Mouse (Mus musculus): ENCODE measurements at regions not wholly inside any gene's neighbourhood (a gene's known extent, or its start where the extent isn't known, plus 50 kb on each side); places are given as distances from the start of the nearest gene placed in this dataset.

- Histone ChIP-seq H3K9ac (replicated peaks) (no peak overlapping the region), H3K36me3 (replicated peaks; ENCODE audit: insufficient read depth, low read length) (no peaks in the 10 kb centered on the region), H3K4me2 (ENCODE audit: low read depth, low read length) (no peak overlapping the region), H3K4me3 (ENCODE audit: low read depth, low read length) (no peak overlapping the region), H3K9me3 (ENCODE audit: low read length) (no peaks in the 10 kb centered on the region), H3K4me1 (ENCODE audit: insufficient read depth) (0 out of 2 replicates have a peak, but pooled peaks cover 3% of the 10 kb centered on the region), H3K27me3 (ENCODE audit: insufficient read depth, low read length) (no peaks in the 10 kb centered on the region), H3K27ac (ENCODE audit: low read depth) (no peak overlapping the region)
- TF ChIP-seq CTCF (IDR thresholded peaks at IDR 0.05; ENCODE audit: low read depth), result no peak
- no peak for TF ChIP-seq EP300 (IDR thresholded peaks at IDR 0.05; ENCODE audit: low read depth)
- DNase-seq, result no peak
- ATAC-seq, result no peak
- 75% methylated on average over 11 of the region's 11 CpGs for WGBS (ENCODE audit: insufficient replicate concordance)
Observed at GRCm38 (mm10) chr8:31012068-31012467, 2416.4 kb upstream of the 5930422O12Rik start.

- Histone ChIP-seq H3K4me3 (ENCODE audit: low read depth, low read length) (peak overlapping the region; percentile 28), H3K27me3 (ENCODE audit: insufficient read depth, low read length) (no peaks in the 10 kb centered on the region), H3K9ac (replicated peaks) (no peak overlapping the region), H3K4me1 (ENCODE audit: insufficient read depth) (no peaks in the 10 kb centered on the region; the same call in 1 of the 2 replicates), H3K36me3 (replicated peaks; ENCODE audit: insufficient read depth, low read length) (no peaks in the 10 kb centered on the region), H3K4me2 (ENCODE audit: low read depth, low read length) (peak overlapping the region; percentile 68), H3K27ac (ENCODE audit: low read depth) (no peak overlapping the region), H3K9me3 (ENCODE audit: low read length) (no peaks in the 10 kb centered on the region)
- peak; percentile 78 for ATAC-seq
- peak; percentile 71 for DNase-seq
- WGBS (ENCODE audit: insufficient replicate concordance), result 4% methylated on average over 22 of the region's 24 CpGs
- TF ChIP-seq CTCF (IDR thresholded peaks at IDR 0.05; ENCODE audit: low read depth) (peak; percentile 79), EP300 (IDR thresholded peaks at IDR 0.05; ENCODE audit: low read depth) (no peak)
Observed at GRCm38 (mm10) chr8:31031721-31032591, 2396.6 kb upstream of the 5930422O12Rik start.

- peak overlapping the region; percentile 18; the same call in 1 of the 2 replicates for H3K4me3 ChIP-seq (ENCODE audit: low read depth, low read length)
- ATAC-seq, result no peak; the same call in 1 of the 2 replicates
- peak overlapping the region; percentile 59 for H3K4me2 ChIP-seq (ENCODE audit: low read depth, low read length)
- H3K4me1 ChIP-seq (ENCODE audit: insufficient read depth), result no peaks in the 10 kb centered on the region; the same call in 1 of the 2 replicates
- no peaks in the 10 kb centered on the region for H3K9me3 ChIP-seq (ENCODE audit: low read length)
- H3K27me3 ChIP-seq (ENCODE audit: insufficient read depth, low read length), result no peaks in the 10 kb centered on the region
- DNase-seq, result peak; percentile 87
- H3K27ac ChIP-seq (ENCODE audit: low read depth), result no peak overlapping the region
- H3K9ac ChIP-seq (replicated peaks), result no peak overlapping the region
- whole genome bisulfite sequencing (ENCODE audit: insufficient replicate concordance), result 4% methylated on average over 13 of the region's 13 CpGs
- no peaks in the 10 kb centered on the region for H3K36me3 ChIP-seq (replicated peaks; ENCODE audit: insufficient read depth, low read length)
- TF ChIP-seq CTCF (IDR thresholded peaks at IDR 0.05; ENCODE audit: low read depth) (peak; percentile 95), EP300 (IDR thresholded peaks at IDR 0.05; ENCODE audit: low read depth) (no peak)
Observed at GRCm38 (mm10) chr8:31033281-31033680, 2395.2 kb upstream of the 5930422O12Rik start.

- Histone ChIP-seq H3K4me3 (ENCODE audit: low read depth, low read length) (no peak overlapping the region), H3K9me3 (ENCODE audit: low read length) (no peaks in the 10 kb centered on the region), H3K4me2 (ENCODE audit: low read depth, low read length) (no peak overlapping the region), H3K9ac (replicated peaks) (no peak overlapping the region), H3K36me3 (replicated peaks; ENCODE audit: insufficient read depth, low read length) (no peaks in the 10 kb centered on the region), H3K27ac (ENCODE audit: low read depth) (no peak overlapping the region), H3K27me3 (ENCODE audit: insufficient read depth, low read length) (no peaks in the 10 kb centered on the region), H3K4me1 (ENCODE audit: insufficient read depth) (no peaks in the 10 kb centered on the region; the same call in 1 of the 2 replicates)
- WGBS (ENCODE audit: insufficient replicate concordance), result 39% methylated on average over 2 of the region's 2 CpGs
- peak; percentile 96 for ATAC-seq
- no peak for TF ChIP-seq CTCF (IDR thresholded peaks at IDR 0.05; ENCODE audit: low read depth)
- TF ChIP-seq EP300 (IDR thresholded peaks at IDR 0.05; ENCODE audit: low read depth), result no peak
- peak; percentile 41 for DNase-seq
Observed at GRCm38 (mm10) chr8:31036892-31037291, 2391.6 kb upstream of the 5930422O12Rik start.
